Mouse (Mus musculus) large intestine, adult 2 months (tissue): ENCODE data around the gene Bdkrb2. TPM values are rescaled to one million over a fixed set of nuclear protein-coding genes. Genes with fewer than 3 reads are reported as not detected.

ENCODE experiments used
- DNase-seq: peaks from one replicate; pipeline ENCODE4 v3.0.0-alpha.2; 2012; ENCODE audit warnings: low read depth, low spot score
- WGBS: fragments of 180-500 bp; shearing (Covaris S2); methylation state at CpG from one replicate; pipeline ENCODE4 v1.1.7; 2018; 5-methylcytosine and 5-hydroxymethylcytosine counted together
- polyA plus RNA-seq: library from polyadenylated mRNA; depleted of rRNA; stranded (reverse); fragments of >200 nt; gene quantifications from 2 replicates; pipeline ENCODE4 v1.2.3, GENCODE M21; 2012

Gene Bdkrb2
- polyA plus RNA-seq, 1 experiment, result 6.0 TPM

DNA sequence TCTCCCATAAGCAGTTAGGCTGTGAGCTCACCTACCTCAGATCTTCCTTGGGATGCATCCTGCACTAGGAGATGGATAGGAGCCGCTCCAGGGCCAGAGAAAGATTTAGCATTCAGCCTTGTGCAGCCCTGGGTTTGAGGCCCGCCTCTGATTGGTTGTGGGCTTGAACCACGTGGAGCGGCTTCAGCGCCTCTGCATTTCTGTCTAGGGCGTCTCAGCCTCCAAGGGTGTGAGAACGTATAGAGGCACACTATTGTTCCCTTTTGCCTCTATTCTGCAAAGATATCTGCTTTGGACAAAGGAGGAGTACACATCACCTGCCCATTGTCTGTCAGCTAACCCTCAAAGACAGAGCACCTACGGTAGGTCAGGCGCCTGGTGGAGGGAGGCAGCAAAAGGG is 19.5 kb downstream of the Bdkrb2 start:
- WGBS, result 59% methylated on average over 9 of the region's 9 CpGs
- DNase-seq, result no peak

DNA sequence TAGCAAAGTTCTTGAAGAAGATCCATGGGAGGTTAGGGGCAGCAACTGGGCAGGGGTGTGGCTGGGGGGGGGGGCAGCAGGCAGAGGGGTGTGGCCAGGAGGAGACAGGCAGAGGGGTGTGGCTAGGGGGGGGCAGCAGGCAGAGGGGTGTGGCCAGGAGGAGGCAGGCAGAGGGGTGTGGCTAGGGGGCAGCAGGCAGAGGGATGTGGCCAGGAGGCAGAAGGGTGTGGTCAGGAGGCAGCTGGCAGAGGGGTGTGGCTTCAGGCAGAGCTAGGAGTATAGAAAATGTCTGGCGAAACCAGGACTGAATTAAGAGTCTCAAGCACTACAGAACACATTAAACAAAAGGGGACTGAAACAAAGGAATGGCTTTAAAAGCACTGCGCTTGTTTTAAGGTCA is 20.5 kb downstream of the Bdkrb2 start:
- 11% methylated on average over 2 of the region's 2 CpGs for whole genome bisulfite sequencing
- DNase-seq, result peak; percentile 10

GRCm38 (mm10) chr12:105584851-105585250 is 21.8 kb downstream of the Bdkrb2 start:
- WGBS, result 17% methylated on average over 12 of the region's 12 CpGs
- peak; percentile 10 for DNase-seq

- no peak for DNase-seq
- WGBS, result 70% methylated on average over 8 of the region's 8 CpGs
These were observed 24.5 kb downstream of the Bdkrb2 start for GRCm38 (mm10) chr12:105587526-105587925.

GRCm38 (mm10) chr12:105590786-105591185 is 27.8 kb downstream of the Bdkrb2 start:
- WGBS, result 66% methylated on average over 7 of the region's 7 CpGs
- DNase-seq, result no peak

- 92% methylated on average over 23 of the region's 23 CpGs for WGBS
- no peak for DNase-seq
These were observed 29.3 kb downstream of the Bdkrb2 start for GRCm38 (mm10) chr12:105592361-105592761.

DNA sequence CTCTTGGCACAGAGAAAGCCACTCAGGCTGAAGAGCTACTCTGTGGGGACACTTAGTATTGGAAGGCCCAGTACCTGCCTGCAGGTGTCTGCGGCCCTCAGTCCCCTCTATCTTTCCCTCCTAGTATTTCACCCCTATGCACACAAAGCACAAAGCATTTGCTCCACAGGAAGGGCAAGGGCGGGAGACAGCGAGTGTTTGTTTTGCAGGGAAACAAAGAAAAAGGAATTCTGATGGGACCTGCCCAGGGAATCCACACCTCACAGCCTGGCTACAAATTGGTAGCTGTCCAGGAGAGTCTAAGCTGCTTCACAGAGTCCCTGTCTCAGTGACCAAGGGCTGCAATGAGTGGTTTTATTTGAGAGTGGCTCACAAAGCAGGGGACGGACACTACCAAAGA is 30.4 kb downstream of the Bdkrb2 start:
- no peak for DNase-seq
- 50% methylated on average over 4 of the region's 4 CpGs for WGBS

GRCm38 (mm10) chr12:105597135-105597534 is 34.1 kb downstream of the Bdkrb2 start:
- no peak for DNase-seq
- WGBS, result 76% methylated on average over 8 of the region's 8 CpGs

DNA sequence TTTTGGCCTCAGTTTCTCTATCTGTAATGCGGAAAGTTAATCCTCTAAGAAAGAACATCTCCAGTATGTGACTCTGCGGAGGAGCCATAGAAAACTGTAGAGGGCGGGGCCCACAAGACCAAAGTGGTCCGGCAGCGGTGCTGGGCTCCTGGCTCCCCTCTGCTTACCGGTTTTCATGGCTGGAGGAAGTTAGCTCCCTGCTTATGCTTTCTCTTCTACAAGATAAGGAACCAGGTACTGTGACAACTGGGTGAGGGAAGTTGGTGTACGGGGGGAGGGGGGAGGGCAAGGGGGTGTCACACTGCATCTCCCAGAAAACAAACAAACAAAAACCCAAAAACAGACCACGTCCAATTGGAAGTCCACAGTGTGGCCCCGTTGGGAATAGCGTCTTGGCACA is 35.5 kb downstream of the Bdkrb2 start:
- 62% methylated on average over 10 of the region's 10 CpGs for WGBS

DNA sequence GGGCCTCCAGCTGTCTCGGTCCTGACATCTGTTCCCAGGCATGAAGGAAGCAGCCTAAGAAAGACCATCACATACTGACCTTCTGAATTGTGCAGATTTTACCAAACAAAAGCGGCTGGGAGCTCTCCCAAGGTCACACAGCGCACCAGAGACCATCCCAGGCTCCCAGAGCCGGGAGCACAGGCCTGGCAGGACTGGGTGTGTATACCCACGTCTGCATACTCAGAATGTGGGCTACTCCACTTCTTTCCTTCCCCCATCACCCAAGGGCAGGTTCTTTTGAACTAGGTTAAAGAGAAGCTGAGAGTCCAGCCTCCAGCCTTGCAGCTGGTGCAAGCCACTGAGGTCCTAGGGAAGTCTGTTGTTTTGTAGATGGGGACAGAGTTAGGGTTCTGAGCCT is 36.1 kb downstream of the Bdkrb2 start:
- DNase-seq, result no peak
- WGBS, result 41% methylated on average over 5 of the region's 5 CpGs

More for the DNA sequence above, 35.5 kb downstream of the Bdkrb2 start:
- DNase-seq, result no peak

DNA sequence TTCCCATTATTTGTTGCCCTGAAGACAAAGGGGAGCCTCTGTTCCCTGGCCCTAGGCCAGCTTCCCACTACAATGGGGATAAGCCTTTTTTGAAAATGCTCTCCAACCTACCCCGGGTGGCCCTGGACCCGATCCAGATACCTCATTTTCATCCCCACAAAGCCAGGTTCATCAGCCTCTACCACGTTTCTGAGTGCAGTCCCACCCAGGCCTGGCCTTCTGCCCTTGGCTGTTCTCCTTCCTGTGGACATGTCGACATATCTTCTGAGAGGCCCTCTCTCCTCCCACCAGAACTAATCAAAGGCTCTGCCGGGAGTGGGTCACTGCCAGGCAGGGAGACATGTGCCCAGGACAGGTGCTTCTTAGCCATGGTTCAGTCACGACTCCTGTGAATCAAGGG is 38.6 kb downstream of the Bdkrb2 start:
- no peak for DNase-seq

GRCm38 (mm10) chr12:105602581-105603210 is 39.7 kb downstream of the Bdkrb2 start, which contains the start of gene Bdkrb1:
TSS of gene Bdkrb1 (plus strand) at chr12:105603085.
- no peak for DNase-seq
- WGBS, result 80% methylated on average over 11 of the region's 11 CpGs

More for the DNA sequence above, 38.6 kb downstream of the Bdkrb2 start:
- WGBS, result 47% methylated on average over 6 of the region's 6 CpGs

GRCm38 (mm10) chr12:105603904-105604303 is 40.9 kb downstream of the Bdkrb2 start:
- 62% methylated on average over 11 of the region's 11 CpGs for WGBS
- DNase-seq, result no peak

DNA sequence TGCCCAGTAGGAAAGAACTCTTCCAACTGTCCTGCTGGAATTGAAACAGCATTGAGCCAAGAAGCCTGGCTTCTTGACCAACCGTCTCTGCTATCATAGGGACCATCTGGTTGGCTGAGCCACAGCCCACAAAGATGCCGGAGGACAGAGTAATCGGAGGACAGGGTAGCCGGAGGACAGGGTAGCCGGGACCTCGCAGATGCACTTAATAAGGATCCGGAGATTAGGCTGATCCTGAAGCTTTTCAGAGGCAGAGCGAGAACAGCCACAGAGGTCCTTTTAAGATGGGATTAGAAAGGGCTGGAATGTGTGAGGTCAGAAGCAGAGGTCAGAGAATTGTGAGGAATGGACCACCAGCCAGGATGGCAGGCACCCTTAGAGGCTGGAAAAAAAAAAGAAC is 42.2 kb downstream of the Bdkrb2 start:
- DNase-seq, result no peak
- whole genome bisulfite sequencing, result 62% methylated on average over 8 of the region's 8 CpGs

DNA sequence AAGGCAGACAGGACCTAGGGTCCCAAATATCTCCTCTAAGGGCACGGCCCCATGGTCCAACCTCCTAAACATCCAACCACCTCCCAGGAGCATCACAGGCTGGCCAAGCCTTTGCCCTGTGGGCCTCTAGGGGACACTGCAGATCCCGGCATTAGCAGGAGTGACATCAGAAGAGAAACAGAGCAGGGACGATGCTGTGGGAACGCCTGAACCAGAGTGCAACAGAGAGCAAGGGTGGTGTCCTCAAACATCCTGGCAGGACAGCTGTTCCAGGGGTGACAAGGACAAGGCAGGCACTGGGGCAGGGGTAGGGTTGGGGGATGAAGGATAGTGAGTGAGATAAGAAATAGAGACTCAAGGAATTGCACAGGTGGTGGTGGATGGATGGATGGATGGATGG is 43.9 kb downstream of the Bdkrb2 start:
- DNase-seq, result no peak
- 72% methylated on average over 4 of the region's 4 CpGs for WGBS

DNA sequence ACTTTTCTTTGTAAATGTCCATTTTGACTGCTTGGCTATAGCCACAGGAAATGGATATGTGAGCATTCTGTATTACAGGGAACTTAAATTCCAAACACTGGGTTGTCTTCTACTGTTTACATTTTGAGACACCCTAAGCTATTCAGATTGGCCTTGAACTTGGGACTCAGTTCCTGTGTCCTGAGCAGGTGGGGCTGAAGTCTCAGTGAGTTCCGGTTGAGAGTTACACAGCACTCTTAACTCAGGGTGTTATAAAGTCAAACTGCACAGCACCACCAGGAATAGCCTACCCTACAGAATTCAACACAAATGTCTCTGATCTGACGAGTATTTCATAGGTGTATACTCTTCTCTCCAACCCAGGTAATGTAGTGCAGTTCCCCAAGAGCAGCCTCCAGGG is 48.0 kb downstream of the Bdkrb2 start:
- 38% methylated on average over 2 of the region's 2 CpGs for WGBS
- DNase-seq, result peak; percentile 39

GRCm38 (mm10) chr12:105611748-105612147 is 48.7 kb downstream of the Bdkrb2 start:
- WGBS, result 33% methylated on average over 7 of the region's 7 CpGs
- peak; percentile 31 for DNase-seq

- DNase-seq, result no peak
- WGBS, result 90% methylated on average over 10 of the region's 10 CpGs
These were observed 50.5 kb downstream of the Bdkrb2 start for GRCm38 (mm10) chr12:105613559-105613958.

DNA sequence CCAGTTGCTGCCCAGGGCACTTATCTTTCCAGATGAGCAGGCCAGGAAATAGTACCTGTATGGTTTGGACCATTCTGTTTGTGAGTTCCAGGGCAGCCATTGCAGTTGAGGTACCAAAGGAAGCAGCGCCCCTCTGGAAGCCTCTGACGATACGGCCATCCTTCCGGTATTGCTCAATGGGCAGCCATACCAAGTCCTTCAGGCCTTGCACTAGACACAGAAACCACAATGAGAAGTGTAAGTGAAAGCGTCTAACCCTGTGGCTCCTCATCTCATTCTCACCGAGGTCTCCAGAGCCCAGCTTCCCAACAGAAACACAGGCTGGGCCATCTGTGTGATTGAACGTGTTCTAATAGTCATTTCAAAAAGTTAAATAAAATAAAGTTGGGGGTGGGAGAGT is 59.0 kb downstream of the Bdkrb2 start:
- no peak for DNase-seq
- WGBS, result 91% methylated on average over 7 of the region's 7 CpGs

- no peak for DNase-seq
- 82% methylated on average over 12 of the region's 12 CpGs for WGBS
These were observed 60.0 kb downstream of the Bdkrb2 start for GRCm38 (mm10) chr12:105622981-105623539.

- no peak for DNase-seq
- 67% methylated on average over 7 of the region's 7 CpGs for WGBS
These were observed 62.8 kb downstream of the Bdkrb2 start for GRCm38 (mm10) chr12:105625798-105626197.
